Mouse (Mus musculus): ENCODE data around the gene Bnipl. TPM values are rescaled to one million over a fixed set of nuclear protein-coding genes. Genes with fewer than 3 reads are reported as not detected.

Bnipl gene
- polyA plus RNA-seq, 1 experiment, result 0.09 TPM

GRCm38 (mm10) chr3:95256931-95257330 lies 5.9 kb upstream of the Bnipl start:
- no peaks in the 10 kb centered on the region for H3K4me1 ChIP-seq (ENCODE audit: control insufficient read depth, insufficient read depth, low read length)
- H3K36me3 ChIP-seq (ENCODE audit: control insufficient read depth, insufficient read depth, low read length), result no peaks in the 10 kb centered on the region; the same call in none of the 2 replicates
- DNase-seq, result peak; percentile 79
- TF ChIP-seq POLR2A (IDR thresholded peaks at IDR 0.05; ENCODE audit: low read depth, low read length), result no peak
- TF ChIP-seq CTCF (conservative IDR thresholded peaks at IDR 0.05; ENCODE audit: insufficient read depth, insufficient read length, low read depth, low read length), result no peak
- H3K27me3 ChIP-seq (replicated peaks; ENCODE audit: control insufficient read depth, insufficient read depth, low read length), result no peaks in the 10 kb centered on the region
- peak overlapping the region; percentile 36; the same call in 1 of the 2 replicates for H3K27ac ChIP-seq (ENCODE audit: insufficient read depth, low read depth, low read length)
- 57% methylated on average over 5 of the region's 5 CpGs for WGBS
- H3K4me3 ChIP-seq (ENCODE audit: insufficient read depth, low read depth, low read length), result no peak overlapping the region

- 77% methylated on average over 5 of the region's 5 CpGs for WGBS
- Histone ChIP-seq H3K27ac (ENCODE audit: insufficient read depth, low read depth, low read length) (no peak overlapping the region), H3K4me3 (ENCODE audit: insufficient read depth, low read depth, low read length) (no peak overlapping the region), H3K4me1 (ENCODE audit: control insufficient read depth, insufficient read depth, low read length) (no peaks in the 10 kb centered on the region), H3K27me3 (replicated peaks; ENCODE audit: control insufficient read depth, insufficient read depth, low read length) (no peaks in the 10 kb centered on the region), H3K36me3 (ENCODE audit: control insufficient read depth, insufficient read depth, low read length) (no peaks in the 10 kb centered on the region; the same call in 1 of the 2 replicates)
- TF ChIP-seq CTCF (conservative IDR thresholded peaks at IDR 0.05; ENCODE audit: insufficient read depth, insufficient read length, low read depth, low read length), result no peak
- no peak for TF ChIP-seq POLR2A (IDR thresholded peaks at IDR 0.05; ENCODE audit: low read depth, low read length)
- DNase-seq, result no peak
These were observed 632 bp downstream of the Bnipl start for GRCm38 (mm10) chr3:95250361-95250760.

GRCm38 (mm10) chr3:95247660-95248336 lies 3.2 kb downstream of the Bnipl start:
- DNase-seq, result no peak
- H3K36me3 ChIP-seq (ENCODE audit: control insufficient read depth, insufficient read depth, low read length), result no peaks in the 10 kb centered on the region
- H3K27ac ChIP-seq (ENCODE audit: insufficient read depth, low read depth, low read length), result no peak overlapping the region
- no peak overlapping the region for H3K4me3 ChIP-seq (ENCODE audit: insufficient read depth, low read depth, low read length)
- H3K4me1 ChIP-seq (ENCODE audit: control insufficient read depth, insufficient read depth, low read length), result no peaks in the 10 kb centered on the region
- 61% methylated on average over 1 of the region's 1 CpGs for WGBS
- H3K27me3 ChIP-seq (replicated peaks; ENCODE audit: control insufficient read depth, insufficient read depth, low read length), result no peaks in the 10 kb centered on the region
- TF ChIP-seq CTCF (conservative IDR thresholded peaks at IDR 0.05; ENCODE audit: insufficient read depth, insufficient read length, low read depth, low read length), result no peak
- TF ChIP-seq POLR2A (IDR thresholded peaks at IDR 0.05; ENCODE audit: low read depth, low read length), result no peak

- peak; percentile 73 for DNase-seq
- Histone ChIP-seq H3K4me1 (ENCODE audit: control insufficient read depth, insufficient read depth, low read length) (no peaks in the 10 kb centered on the region), H3K27ac (ENCODE audit: insufficient read depth, low read depth, low read length) (no peak overlapping the region), H3K36me3 (ENCODE audit: control insufficient read depth, insufficient read depth, low read length) (no peaks in the 10 kb centered on the region), H3K4me3 (ENCODE audit: insufficient read depth, low read depth, low read length) (no peak overlapping the region), H3K27me3 (replicated peaks; ENCODE audit: control insufficient read depth, insufficient read depth, low read length) (no peaks in the 10 kb centered on the region)
- TF ChIP-seq POLR2A (IDR thresholded peaks at IDR 0.05; ENCODE audit: low read depth, low read length) (no peak), CTCF (conservative IDR thresholded peaks at IDR 0.05; ENCODE audit: insufficient read depth, insufficient read length, low read depth, low read length) (no peak)
- WGBS, result 68% methylated on average over 5 of the region's 5 CpGs
These were observed 4.3 kb downstream of the Bnipl start for GRCm38 (mm10) chr3:95246465-95247231.

GRCm38 (mm10) chr3:95243086-95243485 lies 7.9 kb downstream of the Bnipl start:
- 77% methylated on average over 2 of the region's 2 CpGs for WGBS
- H3K27me3 ChIP-seq (replicated peaks; ENCODE audit: control insufficient read depth, insufficient read depth, low read length), result no peaks in the 10 kb centered on the region
- no peak for DNase-seq
- H3K27ac ChIP-seq (ENCODE audit: insufficient read depth, low read depth, low read length), result no peak overlapping the region
- H3K36me3 ChIP-seq (ENCODE audit: control insufficient read depth, insufficient read depth, low read length), result no peaks in the 10 kb centered on the region
- no peak overlapping the region for H3K4me3 ChIP-seq (ENCODE audit: insufficient read depth, low read depth, low read length)
- TF ChIP-seq CTCF (conservative IDR thresholded peaks at IDR 0.05; ENCODE audit: insufficient read depth, insufficient read length, low read depth, low read length) (no peak), POLR2A (IDR thresholded peaks at IDR 0.05; ENCODE audit: low read depth, low read length) (no peak)
- H3K4me1 ChIP-seq (ENCODE audit: control insufficient read depth, insufficient read depth, low read length), result peaks cover 2% of the 10 kb centered on the region; the same call in 1 of the 2 replicates

- Histone ChIP-seq H3K36me3 (ENCODE audit: control insufficient read depth, insufficient read depth, low read length) (no peaks in the 10 kb centered on the region), H3K4me1 (ENCODE audit: control insufficient read depth, insufficient read depth, low read length) (peaks cover 2% of the 10 kb centered on the region; the same call in 1 of the 2 replicates), H3K27me3 (replicated peaks; ENCODE audit: control insufficient read depth, insufficient read depth, low read length) (no peaks in the 10 kb centered on the region), H3K27ac (ENCODE audit: insufficient read depth, low read depth, low read length) (no peak within 1 kb of the TSS), H3K4me3 (ENCODE audit: insufficient read depth, low read depth, low read length) (no peak within 1 kb of the TSS)
- TF ChIP-seq CTCF (conservative IDR thresholded peaks at IDR 0.05; ENCODE audit: insufficient read depth, insufficient read length, low read depth, low read length) (no peak), POLR2A (IDR thresholded peaks at IDR 0.05; ENCODE audit: low read depth, low read length) (no peak)
- no peak for DNase-seq
- WGBS, result 87% methylated on average over 7 of the region's 7 CpGs
These were observed 9.5 kb downstream of the Bnipl start, which contains the start of gene Gm128 for GRCm38 (mm10) chr3:95241498-95241897. Gene Gm128 (minus strand): TSS chr3:95241598.

- WGBS, result 38% methylated on average over 17 of the region's 17 CpGs
- no peaks in the 10 kb centered on the region; the same call in 1 of the 2 replicates for H3K36me3 ChIP-seq (ENCODE audit: control insufficient read depth, insufficient read depth, low read length)
- DNase-seq, result no peak
These were observed 10.1 kb downstream of the Bnipl start for GRCm38 (mm10) chr3:95240900-95241299.

More at GRCm38 (mm10) chr3:95240900-95241299, 10.1 kb downstream of the Bnipl start:
- Histone ChIP-seq H3K27me3 (replicated peaks; ENCODE audit: control insufficient read depth, insufficient read depth, low read length) (no peaks in the 10 kb centered on the region), H3K4me3 (ENCODE audit: insufficient read depth, low read depth, low read length) (no peak overlapping the region), H3K27ac (ENCODE audit: insufficient read depth, low read depth, low read length) (no peak overlapping the region), H3K4me1 (ENCODE audit: control insufficient read depth, insufficient read depth, low read length) (peaks cover 2% of the 10 kb centered on the region; the same call in 1 of the 2 replicates)
- TF ChIP-seq POLR2A (IDR thresholded peaks at IDR 0.05; ENCODE audit: low read depth, low read length), result no peak
- no peak for TF ChIP-seq CTCF (conservative IDR thresholded peaks at IDR 0.05; ENCODE audit: insufficient read depth, insufficient read length, low read depth, low read length)

Data from kidney, adult 2 months (tissue).